Mouse (Mus musculus) olfactory bulb, adult 2 months (tissue): Measurements from ENCODE around the gene Arf1.

Experiments
- CTCF ChIP-seq: fragments of 200-500 bp; IDR thresholded peaks from 2 replicates; pipeline ENCODE4 v1.5.1; 2012; ENCODE audit warnings: low read depth, mild to moderate bottlenecking, low read length, moderate library complexity; ENCODE audit not compliant: insufficient read depth
- POLR2A ChIP-seq: fragments of 200-500 bp; IDR thresholded peaks from 2 replicates; pipeline ENCODE4 v1.6.1; 2012; ENCODE audit warnings: mild to moderate bottlenecking, low read depth, low read length, moderate library complexity; ENCODE audit not compliant: insufficient read depth

- TF ChIP-seq CTCF (no peak), POLR2A (no peak)
Measured at GRCm38 (mm10) chr11:59162443-59163254, 65.4 kb downstream of the Arf1 start.
